Mouse (Mus musculus): Measurements from ENCODE around the gene Smim17.
"Not testable (repeated sequence)": the region's sequence is repeated elsewhere in the genome, so short reads cannot be mapped to it uniquely, and the experiment has no call there.

Smim17 gene

GRCm38 (mm10) chr7:6364761-6365160 is 33.8 kb upstream of the Smim17 start:
- Histone ChIP-seq H3K36me3 (ENCODE audit: insufficient read depth, low read length) (no peaks in the 10 kb centered on the region), H3K4me3 (replicated peaks; ENCODE audit: low read length) (no peak overlapping the region; the same call in 1 of the 2 replicates), H3K9me3 (ENCODE audit: low read length) (no peaks in the 10 kb centered on the region), H3K4me1 (replicated peaks; ENCODE audit: low read depth, low read length) (peaks cover 73% of the 10 kb centered on the region), H3K27me3 (ENCODE audit: insufficient read depth, low read length) (no peaks in the 10 kb centered on the region)
- TF ChIP-seq POU5F1 (IDR thresholded peaks at IDR 0.05; ENCODE audit: borderline replicate concordance, low read length), result no peak
- TF ChIP-seq CTCF (conservative IDR thresholded peaks at IDR 0.05; ENCODE audit: low read length), result no peak

GRCm38 (mm10) chr7:6367185-6367584 is 31.3 kb upstream of the Smim17 start:
- TF ChIP-seq CTCF (conservative IDR thresholded peaks at IDR 0.05; ENCODE audit: low read length) (no peak), POU5F1 (IDR thresholded peaks at IDR 0.05; ENCODE audit: borderline replicate concordance, low read length) (no peak), NANOG (IDR thresholded peaks at IDR 0.05; ENCODE audit: borderline replicate concordance, low read length) (no peak)
- H3K36me3 ChIP-seq (ENCODE audit: insufficient read depth, low read length), result no peaks in the 10 kb centered on the region; the same call in 1 of the 2 replicates

GRCm38 (mm10) chr7:6368146-6368545 is 30.4 kb upstream of the Smim17 start:
- not testable (repeated sequence) for H3K27me3 ChIP-seq (ENCODE audit: insufficient read depth, low read length); H3K9me3 ChIP-seq (ENCODE audit: low read length)
- H3K4me1 ChIP-seq (replicated peaks; ENCODE audit: low read depth, low read length), result peaks cover 59% of the 10 kb centered on the region

More at GRCm38 (mm10) chr7:6367185-6367584, 31.3 kb upstream of the Smim17 start:
- H3K27me3 ChIP-seq (ENCODE audit: insufficient read depth, low read length), result no peaks in the 10 kb centered on the region
- H3K4me1 ChIP-seq (replicated peaks; ENCODE audit: low read depth, low read length), result peaks cover 55% of the 10 kb centered on the region
- H3K4me3 ChIP-seq (replicated peaks; ENCODE audit: low read length), result no peak overlapping the region
- no peaks in the 10 kb centered on the region for H3K9me3 ChIP-seq (ENCODE audit: low read length)

DNA sequence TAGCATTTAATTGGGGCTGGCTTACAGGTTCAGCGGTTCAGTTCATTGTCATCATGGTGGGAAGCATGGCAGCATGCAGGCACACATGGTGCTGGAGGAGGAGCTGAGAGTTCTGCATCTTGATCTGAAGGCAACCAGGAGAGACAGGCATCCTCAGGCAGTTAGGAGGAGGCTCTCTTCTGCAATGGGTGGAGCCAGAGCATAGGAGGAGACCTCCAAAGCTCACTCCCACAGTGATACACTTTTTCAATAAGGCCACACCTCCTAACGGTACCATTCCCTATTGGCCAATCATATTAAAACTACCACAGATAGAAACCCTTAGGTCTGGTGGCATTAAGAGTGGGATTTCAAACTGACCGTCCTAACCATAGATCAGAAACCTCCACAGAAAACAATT is 29.1 kb upstream of the Smim17 start:
- no peak overlapping the region for H3K4me3 ChIP-seq (replicated peaks; ENCODE audit: low read length)
- no peaks in the 10 kb centered on the region for H3K27me3 ChIP-seq (ENCODE audit: insufficient read depth, low read length)
- H3K9me3 ChIP-seq (ENCODE audit: low read length), result no peaks in the 10 kb centered on the region
- TF ChIP-seq NANOG (IDR thresholded peaks at IDR 0.05; ENCODE audit: borderline replicate concordance, low read length) (no peak), CTCF (conservative IDR thresholded peaks at IDR 0.05; ENCODE audit: low read length) (no peak), POU5F1 (IDR thresholded peaks at IDR 0.05; ENCODE audit: borderline replicate concordance, low read length) (no peak)
- peaks cover 3% of the 10 kb centered on the region; the same call in 1 of the 2 replicates for H3K36me3 ChIP-seq (ENCODE audit: insufficient read depth, low read length)
- H3K4me1 ChIP-seq (replicated peaks; ENCODE audit: low read depth, low read length), result peaks cover 53% of the 10 kb centered on the region

More at GRCm38 (mm10) chr7:6368146-6368545, 30.4 kb upstream of the Smim17 start:
- not testable (repeated sequence) for H3K36me3 ChIP-seq (ENCODE audit: insufficient read depth, low read length)
- H3K4me3 ChIP-seq (replicated peaks; ENCODE audit: low read length), result peak overlapping the region; percentile 32; the same call in 1 of the 2 replicates

DNA sequence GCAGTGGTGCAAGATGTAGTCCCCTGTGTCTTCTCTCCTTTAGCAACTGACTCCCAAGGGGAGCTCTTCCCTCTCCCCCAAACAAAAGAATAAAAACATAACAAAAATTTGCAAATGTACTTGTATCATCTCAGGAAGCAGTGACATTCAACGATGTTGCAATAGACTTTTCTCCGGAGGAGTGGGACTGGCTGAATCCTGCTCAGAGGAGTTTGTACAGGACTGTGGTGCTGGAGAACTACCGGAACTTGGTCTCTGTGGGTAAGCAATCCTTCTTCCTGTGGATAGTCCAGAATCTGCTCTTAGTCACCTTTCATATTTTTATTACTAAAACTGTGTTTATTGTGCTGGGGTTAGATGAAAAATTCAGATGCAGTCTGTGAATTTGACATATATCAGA is 25.5 kb upstream of the Smim17 start:
- Histone ChIP-seq H3K27me3 (ENCODE audit: insufficient read depth, low read length) (no peaks in the 10 kb centered on the region), H3K9me3 (ENCODE audit: low read length) (no peaks in the 10 kb centered on the region), H3K36me3 (ENCODE audit: insufficient read depth, low read length) (peaks cover 5% of the 10 kb centered on the region), H3K4me3 (replicated peaks; ENCODE audit: low read length) (no peak overlapping the region), H3K4me1 (replicated peaks; ENCODE audit: low read depth, low read length) (peaks cover 23% of the 10 kb centered on the region)
- TF ChIP-seq NANOG (IDR thresholded peaks at IDR 0.05; ENCODE audit: borderline replicate concordance, low read length) (no peak), CTCF (conservative IDR thresholded peaks at IDR 0.05; ENCODE audit: low read length) (no peak), POU5F1 (IDR thresholded peaks at IDR 0.05; ENCODE audit: borderline replicate concordance, low read length) (no peak)

GRCm38 (mm10) chr7:6378441-6378840 is 20.1 kb upstream of the Smim17 start:
- Histone ChIP-seq H3K9me3 (ENCODE audit: low read length) (no peaks in the 10 kb centered on the region), H3K4me3 (replicated peaks; ENCODE audit: low read length) (no peak overlapping the region), H3K4me1 (replicated peaks; ENCODE audit: low read depth, low read length) (peaks cover 11% of the 10 kb centered on the region), H3K36me3 (ENCODE audit: insufficient read depth, low read length) (peaks cover 21% of the 10 kb centered on the region), H3K27me3 (ENCODE audit: insufficient read depth, low read length) (0 out of 2 replicates have a peak, but pooled peaks cover 1% of the 10 kb centered on the region)
- TF ChIP-seq CTCF (conservative IDR thresholded peaks at IDR 0.05; ENCODE audit: low read length), result no peak
- no peak for TF ChIP-seq NANOG (IDR thresholded peaks at IDR 0.05; ENCODE audit: borderline replicate concordance, low read length)

DNA sequence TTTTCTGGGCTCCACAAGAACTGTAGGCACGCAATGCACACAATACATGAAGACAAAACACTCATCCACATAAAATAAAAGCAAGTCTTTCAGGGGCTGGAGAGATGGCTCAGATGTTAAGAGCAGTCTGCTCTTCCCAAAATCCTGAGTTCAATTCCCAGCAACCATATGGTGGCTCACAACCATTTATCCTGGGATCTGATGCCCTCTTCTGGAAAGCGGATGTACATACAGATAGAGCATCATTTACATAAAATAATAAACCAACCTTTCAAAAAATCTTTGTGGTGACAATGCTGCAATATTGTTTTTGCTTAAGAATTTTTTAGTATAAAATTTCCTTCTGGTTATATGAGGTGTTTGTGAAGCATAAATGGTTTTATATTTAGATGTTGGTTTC is 17.1 kb upstream of the Smim17 start:
- peaks cover 16% of the 10 kb centered on the region for H3K4me1 ChIP-seq (replicated peaks; ENCODE audit: low read depth, low read length)
- H3K9me3 ChIP-seq (ENCODE audit: low read length), result no peaks in the 10 kb centered on the region
- H3K36me3 ChIP-seq (ENCODE audit: insufficient read depth, low read length), result peaks cover 21% of the 10 kb centered on the region
- H3K27me3 ChIP-seq (ENCODE audit: insufficient read depth, low read length), result peaks cover 18% of the 10 kb centered on the region
- TF ChIP-seq CTCF (conservative IDR thresholded peaks at IDR 0.05; ENCODE audit: low read length) (no peak; the same call in none of the 2 replicates), POU5F1 (IDR thresholded peaks at IDR 0.05; ENCODE audit: borderline replicate concordance, low read length) (no peak), NANOG (IDR thresholded peaks at IDR 0.05; ENCODE audit: borderline replicate concordance, low read length) (no peak)
- H3K4me3 ChIP-seq (replicated peaks; ENCODE audit: low read length), result no peak overlapping the region

DNA sequence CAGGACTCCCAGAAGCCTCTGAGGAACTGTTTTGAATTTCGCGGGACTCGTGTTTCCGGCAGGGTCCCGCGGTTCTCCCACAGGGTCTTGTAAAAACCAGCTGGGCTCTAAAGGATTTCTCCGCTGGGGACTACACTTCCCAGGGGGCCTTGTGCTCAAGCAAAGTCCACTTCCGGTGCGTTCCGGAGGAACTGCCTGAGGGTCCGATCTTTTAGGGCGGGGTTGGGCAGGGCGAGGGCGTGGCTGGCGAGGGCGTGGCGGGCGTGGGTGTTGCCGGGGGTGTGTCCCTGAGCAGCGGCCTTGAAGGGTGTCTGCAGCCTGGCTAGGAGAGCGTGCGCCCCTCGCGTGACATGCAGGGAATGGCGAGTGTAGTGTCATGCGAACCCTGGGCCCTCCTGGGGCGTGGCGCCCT is 15.5 kb upstream of the Smim17 start, which contains the start of gene Zfp28:
Gene Zfp28, plus strand, starts transcription at position 252 of the 412 bp plus-strand sequence.
- TF ChIP-seq NANOG (IDR thresholded peaks at IDR 0.05; ENCODE audit: borderline replicate concordance, low read length) (no peak), POU5F1 (IDR thresholded peaks at IDR 0.05; ENCODE audit: borderline replicate concordance, low read length) (no peak), CTCF (conservative IDR thresholded peaks at IDR 0.05; ENCODE audit: low read length) (no peak)
- Histone ChIP-seq H3K27me3 (ENCODE audit: insufficient read depth, low read length) (peaks cover 18% of the 10 kb centered on the region), H3K36me3 (ENCODE audit: insufficient read depth, low read length) (peaks cover 18% of the 10 kb centered on the region), H3K9me3 (ENCODE audit: low read length) (0 out of 2 replicates have a peak, but pooled peaks cover 4% of the 10 kb centered on the region), H3K4me3 (replicated peaks; ENCODE audit: low read length) (peak within 1 kb of the TSS; percentile 86), H3K4me1 (replicated peaks; ENCODE audit: low read depth, low read length) (peaks cover 16% of the 10 kb centered on the region)

- peaks cover 18% of the 10 kb centered on the region for H3K27me3 ChIP-seq (ENCODE audit: insufficient read depth, low read length)
- TF ChIP-seq POU5F1 (IDR thresholded peaks at IDR 0.05; ENCODE audit: borderline replicate concordance, low read length) (no peak), CTCF (conservative IDR thresholded peaks at IDR 0.05; ENCODE audit: low read length) (no peak), NANOG (IDR thresholded peaks at IDR 0.05; ENCODE audit: borderline replicate concordance, low read length) (no peak)
- peaks cover 20% of the 10 kb centered on the region for H3K4me1 ChIP-seq (replicated peaks; ENCODE audit: low read depth, low read length)
- 0 out of 2 replicates have a peak, but pooled peaks cover 4% of the 10 kb centered on the region for H3K9me3 ChIP-seq (ENCODE audit: low read length)
- H3K4me3 ChIP-seq (replicated peaks; ENCODE audit: low read length), result peak overlapping the region; percentile 86
- H3K36me3 ChIP-seq (ENCODE audit: insufficient read depth, low read length), result peaks cover 11% of the 10 kb centered on the region
These were observed 14.5 kb upstream of the Smim17 start for GRCm38 (mm10) chr7:6384011-6384410.
